Mouse (Mus musculus) megakaryocyte, adult 5-6 weeks (primary cell): ENCODE data around the gene Foxp1. TPM values are rescaled to one million over a fixed set of nuclear protein-coding genes. Genes with fewer than 3 reads are reported as not detected.

Experiments
- ATAC-seq: 2 replicates; pipeline ENCODE4 v1.8.0; 2016; ENCODE audit warnings: mild to moderate bottlenecking, inconsistent platforms; ENCODE audit not compliant: poor library complexity, severe bottlenecking
- total RNA-seq, 2 experiments: library from RNA; stranded (forward) in 1 of 2; stranded (reverse) in 1 of 2; fragments of 153-499, 151-499 nt in 1 of 2; fragments of 221-1000, 200-1000 nt in 1 of 2; gene quantifications; 2 replicates each; pipeline versions ENCODE4 v1.2.3 to v1.2.4; 2015 to 2017

Gene Foxp1
- total RNA-seq, 2 experiments from 2014 or later: 59.5 to 85.2 TPM

DNA sequence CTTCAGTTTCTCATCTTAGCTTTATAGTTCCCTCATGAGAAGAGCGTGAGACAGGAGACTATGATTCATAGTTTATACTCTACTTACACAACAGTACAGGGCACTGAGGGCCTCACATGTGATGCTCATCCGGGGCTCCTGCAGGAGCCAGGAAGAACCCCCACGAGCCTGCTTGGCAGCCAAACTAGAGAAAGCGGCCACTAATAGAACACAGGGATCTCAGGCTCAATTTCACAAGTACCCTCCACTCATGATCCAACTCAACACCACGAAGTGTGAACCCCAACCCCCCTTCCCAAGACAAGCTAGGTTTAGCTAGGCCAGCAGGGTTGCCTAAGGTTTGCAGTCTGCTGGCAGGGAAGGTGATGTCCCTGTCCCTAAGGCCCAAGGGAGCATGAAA lies 79.1 kb downstream of the Foxp1 start:
- peak; percentile 38 for ATAC-seq

DNA sequence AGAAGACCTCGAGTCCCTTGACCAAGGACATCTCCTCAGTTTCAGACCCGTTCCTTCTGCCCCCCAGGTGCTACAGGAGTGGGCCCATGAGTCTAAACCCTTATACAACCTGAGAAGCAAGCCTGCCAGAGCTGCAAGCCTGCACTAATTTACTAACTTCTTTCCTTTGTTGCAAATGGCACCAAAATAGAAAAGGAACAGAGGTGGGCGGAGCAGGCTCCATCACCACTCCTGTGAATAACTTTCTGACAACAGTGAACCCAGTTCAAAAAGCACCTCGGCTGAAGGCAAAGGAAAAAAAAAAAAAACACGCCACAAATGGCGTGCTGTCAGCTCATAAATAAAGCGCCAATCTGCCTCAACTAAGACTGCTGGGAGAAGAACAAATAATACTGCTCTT lies 81.4 kb downstream of the Foxp1 start:
- no peak for ATAC-seq

- no peak for ATAC-seq
These were observed 81.9 kb downstream of the Foxp1 start for GRCm38 (mm10) chr6:99440606-99441005.

DNA sequence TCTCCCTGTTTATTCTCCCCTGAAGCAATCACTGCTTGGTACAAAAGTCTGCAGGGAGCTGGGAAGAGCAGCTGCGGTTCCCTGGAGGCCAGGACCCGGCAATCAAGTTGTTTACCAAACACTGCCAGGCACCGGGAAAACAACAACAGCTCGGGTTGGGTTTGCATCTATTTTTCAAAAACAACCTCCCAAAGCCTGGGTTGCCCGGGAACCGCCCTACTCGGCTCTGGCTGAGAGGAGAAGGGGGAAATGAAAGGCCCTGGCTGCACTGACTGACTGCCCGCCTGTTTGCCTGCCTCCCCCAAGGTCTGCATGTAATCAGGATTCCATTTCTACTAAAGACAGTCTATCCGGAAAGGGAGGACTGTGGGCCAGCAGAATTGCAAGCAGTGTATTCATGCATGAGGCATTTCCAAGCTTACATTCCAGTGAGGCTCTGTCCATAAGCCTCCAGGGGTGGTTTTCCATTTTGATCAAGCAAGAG lies 82.6 kb downstream of the Foxp1 start:
- ATAC-seq: 0 out of 2 replicates have a peak, but pooled peaks have one; percentile 28

GRCm38 (mm10) chr6:99439214-99439877 lies 83.2 kb downstream of the Foxp1 start:
- no peak for ATAC-seq

DNA sequence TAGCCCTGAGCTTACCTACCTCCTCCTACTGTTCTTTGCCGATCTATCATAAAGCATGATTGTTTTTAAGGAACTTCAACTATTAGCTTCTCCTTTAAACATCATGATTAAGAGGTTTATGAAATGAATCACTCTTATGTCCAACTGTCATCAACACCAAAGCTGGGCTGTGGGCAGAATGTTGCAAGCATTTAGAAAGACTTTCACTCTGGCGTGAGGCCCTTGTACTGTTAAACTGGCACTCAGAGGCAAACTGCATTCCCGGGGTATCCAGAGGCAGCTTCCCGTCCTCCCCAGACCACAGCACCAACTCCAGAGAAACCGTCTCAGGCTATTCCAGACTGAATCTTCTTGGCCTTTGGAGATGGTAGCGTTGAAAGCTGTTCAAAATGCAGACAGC lies 86.2 kb downstream of the Foxp1 start:
- peak; percentile 59 for ATAC-seq

DNA sequence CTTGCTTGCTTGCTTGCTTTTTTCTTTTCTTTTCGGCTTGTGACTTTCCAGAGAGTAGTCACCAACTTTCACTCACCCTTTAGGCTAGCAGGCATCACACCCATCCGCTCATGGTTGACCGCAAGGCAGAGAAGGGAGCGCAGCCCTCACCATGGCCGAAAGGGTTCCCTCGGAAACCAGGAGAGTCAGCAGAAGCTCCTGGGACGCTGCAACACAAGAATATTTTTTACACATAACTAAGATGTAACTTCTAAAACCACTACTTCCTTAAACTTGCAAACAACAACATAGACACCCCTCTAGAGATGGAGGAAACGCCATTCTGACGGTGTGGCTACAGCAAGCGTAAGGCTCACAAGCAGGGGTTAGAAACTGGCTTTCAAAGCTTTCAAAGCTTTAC lies 87.4 kb downstream of the Foxp1 start:
- peak; percentile 79 for ATAC-seq

GRCm38 (mm10) chr6:99433006-99433405 lies 89.5 kb downstream of the Foxp1 start:
- ATAC-seq: no peak

DNA sequence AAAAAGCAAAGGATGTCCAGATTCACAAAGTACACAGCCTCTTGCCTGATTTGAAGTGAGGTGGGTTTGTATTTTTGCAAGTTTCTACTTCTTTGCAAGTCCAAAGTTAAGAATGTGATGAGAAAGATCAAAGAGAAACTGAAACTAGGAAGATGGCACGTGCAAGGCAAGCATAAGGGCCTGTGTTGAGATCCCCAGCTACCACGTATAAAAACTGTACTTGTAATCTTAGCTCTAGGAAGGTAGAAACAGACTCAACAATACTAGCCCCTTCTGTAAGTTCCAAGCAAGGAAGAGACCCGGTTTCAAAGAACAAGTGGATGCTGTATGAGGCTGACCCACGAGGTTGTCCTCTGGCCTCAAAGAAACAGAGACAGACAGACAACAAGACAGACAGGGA lies 90.6 kb downstream of the Foxp1 start:
- ATAC-seq: no peak

DNA sequence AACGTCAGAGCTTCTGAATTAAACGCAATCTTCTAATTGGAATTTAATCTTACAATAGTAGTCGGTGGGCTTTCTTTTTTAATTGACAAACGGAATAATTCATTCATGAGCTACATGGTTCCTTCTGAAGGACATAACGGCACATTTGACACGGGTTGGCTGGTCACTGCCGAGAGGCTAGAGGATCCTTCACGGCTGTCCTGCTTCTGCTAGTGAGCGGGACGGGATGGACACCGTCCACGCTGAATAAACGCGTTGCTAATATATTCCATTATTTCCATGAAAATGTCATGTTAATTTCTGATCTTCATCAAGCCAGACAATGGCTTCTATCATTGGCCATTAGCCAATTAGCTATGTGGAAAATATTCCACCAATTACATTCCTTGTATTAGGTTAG lies 92.0 kb downstream of the Foxp1 start:
- no peak for ATAC-seq

- no peak for ATAC-seq
These were observed 93.0 kb downstream of the Foxp1 start for GRCm38 (mm10) chr6:99429378-99430131.

DNA sequence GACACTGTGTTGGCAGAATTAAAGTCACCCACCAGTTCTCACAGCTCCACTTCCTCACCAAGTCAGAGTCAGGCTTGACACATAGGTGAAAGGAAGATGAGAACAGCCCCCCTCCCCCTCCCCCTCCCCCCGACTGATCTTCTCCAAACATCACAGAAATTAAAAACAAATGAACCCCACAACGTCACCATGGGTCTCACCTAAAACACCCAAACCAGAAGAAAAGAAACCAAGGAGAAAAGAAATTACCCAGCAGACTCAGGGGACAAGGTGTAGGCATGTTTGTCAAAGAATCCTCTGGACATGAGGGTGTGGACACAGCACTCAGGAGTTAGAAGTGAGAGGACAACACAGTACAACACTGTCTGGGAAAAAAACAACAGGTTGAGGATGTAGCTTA lies 93.6 kb downstream of the Foxp1 start:
- ATAC-seq: 0 out of 2 replicates have a peak, but pooled peaks have one; percentile 31

GRCm38 (mm10) chr6:99427301-99427700 lies 95.2 kb downstream of the Foxp1 start:
- ATAC-seq: no peak

GRCm38 (mm10) chr6:99425044-99425443 lies 97.5 kb downstream of the Foxp1 start:
- ATAC-seq: no peak

DNA sequence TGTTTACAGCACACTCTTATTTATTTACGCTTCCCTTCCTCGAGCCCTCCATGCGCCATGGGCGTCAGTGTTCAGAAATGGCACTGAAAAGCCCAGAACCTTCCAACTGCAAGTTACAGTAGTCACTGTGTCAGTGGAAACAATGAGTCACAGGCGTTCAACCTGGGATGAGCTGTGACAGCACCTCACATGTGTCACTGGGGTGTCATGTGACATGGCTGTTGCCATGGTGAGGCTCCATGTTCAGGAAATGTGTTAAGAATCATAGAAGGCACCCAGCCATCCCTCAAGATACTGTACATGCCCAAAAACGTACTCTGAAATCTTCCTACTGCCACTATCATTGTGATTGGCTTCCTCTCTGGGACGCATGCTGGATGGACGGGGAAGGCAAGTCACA lies 101.9 kb downstream of the Foxp1 start:
- ATAC-seq: no peak

DNA sequence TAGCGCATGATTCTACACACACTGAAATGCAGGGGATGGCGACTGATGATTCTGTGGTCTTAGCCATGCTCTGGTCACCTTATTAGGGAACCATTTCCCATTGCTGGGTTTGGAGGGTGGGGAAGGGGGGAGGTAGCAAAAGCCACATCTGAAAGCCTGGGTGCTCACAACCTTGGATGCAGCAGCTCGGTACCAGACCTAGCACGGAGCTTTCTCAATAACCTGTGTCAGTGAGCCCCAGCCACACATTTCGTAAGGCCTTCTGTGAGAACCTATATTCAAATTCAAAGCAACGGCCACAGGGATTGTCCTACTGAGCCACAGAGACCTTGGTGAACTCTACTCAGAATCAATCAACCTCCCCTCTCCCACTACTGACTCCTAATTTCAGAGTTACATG lies 109.9 kb downstream of the Foxp1 start:
- peak; percentile 59 for ATAC-seq

DNA sequence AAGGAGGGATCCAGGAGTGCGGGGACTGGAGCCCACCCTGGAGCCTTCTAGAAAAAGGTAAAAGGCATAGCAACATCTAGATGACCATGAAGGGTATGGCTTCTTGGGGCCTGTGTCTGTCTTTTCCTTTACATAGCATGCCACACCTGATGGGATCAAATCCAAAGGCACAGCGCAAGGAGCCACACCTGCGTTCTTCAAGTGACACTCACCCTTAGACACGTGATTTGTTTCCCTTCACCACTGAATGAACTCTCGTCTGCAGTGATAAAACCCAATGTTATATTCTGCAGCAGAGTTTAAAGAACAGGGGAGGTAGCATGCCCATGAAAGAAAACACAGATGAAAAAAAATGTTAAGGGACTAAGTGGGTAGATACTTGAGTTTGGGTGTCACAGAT lies 112.9 kb downstream of the Foxp1 start:
- no peak for ATAC-seq

DNA sequence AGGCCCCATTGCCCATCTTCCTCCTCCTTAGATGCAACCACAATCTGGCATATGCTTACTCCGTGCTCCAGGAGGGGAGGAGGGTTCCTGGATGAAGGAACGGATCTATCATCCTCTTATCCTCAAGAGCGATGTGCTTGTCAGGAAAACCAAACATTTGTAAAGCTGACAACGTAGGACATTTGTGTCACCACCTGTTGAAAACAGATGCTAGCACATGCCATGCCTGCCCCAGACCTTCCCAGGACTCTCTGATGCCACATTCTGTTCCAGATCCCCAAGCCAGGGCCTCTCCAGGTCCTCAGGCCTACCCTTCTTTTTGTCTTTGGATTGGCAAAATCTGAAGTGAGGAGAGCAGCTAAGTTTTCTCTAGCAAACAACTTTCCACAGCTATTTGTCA lies 113.6 kb downstream of the Foxp1 start:
- no peak for ATAC-seq

GRCm38 (mm10) chr6:99403755-99404390 lies 118.6 kb downstream of the Foxp1 start:
- no peak for ATAC-seq

- ATAC-seq: peak; percentile 36; the same call in 1 of the 2 replicates
These were observed 119.6 kb downstream of the Foxp1 start for GRCm38 (mm10) chr6:99402941-99403340.

DNA sequence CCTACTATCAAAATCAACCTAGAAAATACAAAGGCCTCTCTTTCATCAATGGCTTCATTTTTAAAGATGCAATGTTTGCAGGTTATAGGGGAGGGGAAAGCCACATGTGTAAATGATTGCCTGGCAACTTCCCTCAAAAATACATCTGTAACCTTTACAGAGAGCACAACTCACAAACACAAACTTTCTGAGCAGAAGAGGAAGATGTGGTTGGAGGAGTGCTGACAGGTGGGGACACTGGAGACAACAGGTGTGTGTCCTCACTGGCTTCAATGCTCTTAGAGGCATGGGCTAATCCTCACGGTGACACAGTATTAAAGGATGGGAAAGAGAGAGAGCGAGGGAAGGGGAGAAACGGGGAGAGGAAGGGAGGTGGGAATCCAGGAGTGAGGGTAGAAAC lies 120.2 kb downstream of the Foxp1 start:
- ATAC-seq: peak; percentile 28; the same call in 1 of the 2 replicates

- ATAC-seq: peak; percentile 61
These were observed 120.7 kb downstream of the Foxp1 start for GRCm38 (mm10) chr6:99401801-99402200.
